23 mouse cellular contexts compared by ENCODE assay signal in the genomic region with DNA sequence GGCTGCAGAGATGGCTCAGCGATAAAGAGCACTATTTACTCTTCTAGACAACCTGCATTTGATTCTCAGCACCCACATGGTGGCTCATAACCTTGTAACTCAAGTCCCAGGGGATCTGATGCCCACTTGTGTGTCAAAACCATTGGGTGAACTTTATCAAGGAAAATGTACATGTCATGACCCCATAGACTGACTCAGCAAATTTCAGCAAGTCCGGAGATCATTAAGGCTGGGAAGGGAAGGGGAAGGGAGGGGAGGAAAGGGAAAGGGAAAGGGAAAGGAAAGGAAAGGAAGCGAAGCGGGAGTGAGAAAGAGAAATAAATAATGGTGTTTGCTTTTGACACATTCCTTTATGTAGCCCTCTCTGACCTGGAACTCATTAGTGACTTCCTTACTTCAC. TPM values are rescaled to one million over a fixed set of nuclear protein-coding genes. Genes with fewer than 3 reads are reported as not detected.
DNase-seq lines count a peak whose midpoint lies in the region; ATAC-seq lines count a peak whose summit lies in the region.
"Had no signal": no experiment of that assay in that cellular context is flagged by ENCODE, and none has a peak within 500 bp of the region (broad histone marks: within the 10 kb centered on the region; RNA-seq: fewer than 3 reads in every experiment).

No protein-coding gene starts in this region.

- ATAC-seq in liver, embryonic 11.5 days (replicated peaks; ENCODE audit: low FRiP score): no peak
- ATAC-seq in liver, embryonic 12.5 days: no peak
- ATAC-seq in liver, embryonic 16.5 days (ENCODE audit: low read depth): no peak
- ATAC-seq in kidney, embryonic 15.5 days (replicated peaks; ENCODE audit: low FRiP score): no peak
- ATAC-seq: forebrain, embryonic 16.5 days had no signal

- H3K9ac ChIP-seq in liver, embryonic 11.5 days (ENCODE audit: low read depth, low read length): no peak overlapping the region
- H3K9ac ChIP-seq in liver, embryonic 12.5 days: no peak overlapping the region
- H3K9ac ChIP-seq in liver, embryonic 16.5 days (ENCODE audit: low read depth, low read length): no peak overlapping the region
- no peak overlapping the region for H3K9ac ChIP-seq in kidney, embryonic 15.5 days
- H3K9ac ChIP-seq: embryonic facial prominence, embryonic 15.5 days; forebrain, embryonic 12.5 days; heart, embryonic 12.5 days; hindbrain, embryonic 14.5 days had no signal

- no peak overlapping the region for H3K4me3 ChIP-seq in liver, embryonic 11.5 days (ENCODE audit: low read depth, low read length)
- no peak overlapping the region for H3K4me3 ChIP-seq in liver, embryonic 12.5 days
- no peak overlapping the region for H3K4me3 ChIP-seq in liver, embryonic 16.5 days (ENCODE audit: low read depth, low read length)
- H3K4me3 ChIP-seq in kidney, embryonic 15.5 days (replicated peaks): no peak overlapping the region
- H3K4me3 ChIP-seq: embryonic facial prominence, embryonic 15.5 days; forebrain, embryonic 12.5 days; heart, adult 2 months; heart, embryonic 12.5 days; hindbrain, embryonic 10.5 days had no signal

- H3K4me1 ChIP-seq in liver, embryonic 11.5 days (replicated peaks; ENCODE audit: control insufficient read depth, insufficient read depth, low read length): peaks cover 8% of the 10 kb centered on the region; the same call in 1 of the 2 replicates
- peaks cover 22% of the 10 kb centered on the region for H3K4me1 ChIP-seq in liver, embryonic 12.5 days
- H3K4me1 ChIP-seq in liver, embryonic 16.5 days (ENCODE audit: control insufficient read depth, low read depth, low read length): peaks cover 20% of the 10 kb centered on the region
- peaks cover 12% of the 10 kb centered on the region for H3K4me1 ChIP-seq in kidney, embryonic 15.5 days
- H3K4me1 ChIP-seq: heart, embryonic 12.5 days had no signal

- no peak overlapping the region for H3K27ac ChIP-seq in liver, embryonic 11.5 days (ENCODE audit: low read depth, low read length)
- H3K27ac ChIP-seq in liver, embryonic 12.5 days: peak overlapping the region; percentile 79; the same call in 1 of the 2 replicates
- peak overlapping the region; percentile 53; the same call in 1 of the 2 replicates for H3K27ac ChIP-seq in liver, embryonic 16.5 days (ENCODE audit: low read length)
- no peak overlapping the region for H3K27ac ChIP-seq in kidney, embryonic 15.5 days
- H3K27ac ChIP-seq: embryonic facial prominence, embryonic 15.5 days; forebrain, embryonic 12.5 days; heart, adult 2 months; hindbrain, embryonic 10.5 days; hindbrain, embryonic 14.5 days had no signal

- 75% methylated on average over 4 of the region's 4 CpGs for WGBS in liver, embryonic 11.5 days
- WGBS in liver, embryonic 12.5 days (ENCODE audit: insufficient replicate concordance): 81% methylated on average over 4 of the region's 4 CpGs
- 77% methylated on average over 4 of the region's 4 CpGs for WGBS in liver, embryonic 16.5 days (ENCODE audit: insufficient replicate concordance)
- 82% methylated on average over 4 of the region's 4 CpGs for WGBS in kidney, embryonic 15.5 days

- peak; percentile 12 for DNase-seq in liver
- no peak for DNase-seq in liver, embryonic 11.5 days (ENCODE audit: low spot score)
- DNase-seq in B cell, adult 2 months: no peak
- no peak for DNase-seq in gastrocnemius, postnatal 25 days
- DNase-seq: adrenal gland, adult 8-10 months; cerebellum, adult 11 months; cerebellum, adult 8-10 months; cerebellum, postnatal 14 days; embryo, embryonic 11 days; gastrocnemius, postnatal 10 days; heart, adult 2 months had no signal

- no peaks in the 10 kb centered on the region for H3K36me3 ChIP-seq in liver, embryonic 11.5 days (ENCODE audit: control insufficient read depth, insufficient read depth, low read length)
- peaks cover 36% of the 10 kb centered on the region for H3K36me3 ChIP-seq in liver, embryonic 12.5 days
- H3K36me3 ChIP-seq in liver, embryonic 16.5 days (ENCODE audit: control insufficient read depth, insufficient read depth): no peaks in the 10 kb centered on the region
- H3K36me3 ChIP-seq in kidney, embryonic 15.5 days: no peaks in the 10 kb centered on the region
- H3K36me3 ChIP-seq: forebrain, embryonic 12.5 days had no signal

- no peak overlapping the region for H3K4me2 ChIP-seq in liver, embryonic 11.5 days
- 0 out of 2 replicates have a peak overlapping the region, but pooled peaks have one; percentile 1 for H3K4me2 ChIP-seq in liver, embryonic 12.5 days
- no peak overlapping the region for H3K4me2 ChIP-seq in liver, embryonic 16.5 days (ENCODE audit: low read depth, low read length)
- H3K4me2 ChIP-seq in kidney, embryonic 15.5 days: no peak overlapping the region
- H3K4me2 ChIP-seq: embryonic facial prominence, embryonic 15.5 days; forebrain, embryonic 12.5 days; heart, embryonic 12.5 days; hindbrain, embryonic 14.5 days had no signal

- no peaks in the 10 kb centered on the region for H3K9me3 ChIP-seq in liver, embryonic 11.5 days (ENCODE audit: control insufficient read depth, low read length)
- H3K9me3 ChIP-seq in liver, embryonic 12.5 days (replicated peaks): no peaks in the 10 kb centered on the region
- H3K9me3 ChIP-seq in liver, embryonic 16.5 days (replicated peaks; ENCODE audit: control insufficient read depth, low read length): no peaks in the 10 kb centered on the region
- no peaks in the 10 kb centered on the region for H3K9me3 ChIP-seq in kidney, embryonic 15.5 days (replicated peaks)
- H3K9me3 ChIP-seq: embryonic facial prominence, embryonic 15.5 days; forebrain, embryonic 12.5 days; heart, embryonic 12.5 days; hindbrain, embryonic 10.5 days had no signal

- no peaks in the 10 kb centered on the region for H3K27me3 ChIP-seq in liver, embryonic 11.5 days (replicated peaks; ENCODE audit: control insufficient read depth, insufficient read depth, low read length)
- no peaks in the 10 kb centered on the region for H3K27me3 ChIP-seq in liver, embryonic 12.5 days (replicated peaks)
- no peaks in the 10 kb centered on the region for H3K27me3 ChIP-seq in liver, embryonic 16.5 days (ENCODE audit: control insufficient read depth, insufficient read depth, low read depth, low read length)
- H3K27me3 ChIP-seq in kidney, embryonic 15.5 days: no peaks in the 10 kb centered on the region
- H3K27me3 ChIP-seq: embryonic facial prominence, embryonic 15.5 days; forebrain, embryonic 12.5 days; heart, embryonic 12.5 days had no signal

RNA-seq across cellular contexts. Expression of a gene that starts 10.0 kb away (rescaled TPM):
- 1.7 and 2.0 TPM in 2 replicates for polyA plus RNA-seq in liver, embryonic 11.5 days (2014; fragmentation: Nextera tagmentation; extraction: Ambion mirVana)
- polyA plus RNA-seq in liver, embryonic 12.5 days (2016; fragmentation: Nextera tagmentation; extraction: Ambion mirVana): 1.2 and 1.3 TPM in 2 replicates
- polyA plus RNA-seq in liver, embryonic 16.5 days (2015; fragmentation: Nextera tagmentation; extraction: Ambion mirVana): 0.39 and 0.77 TPM in 2 replicates
- 2.1 and 2.2 TPM in 2 replicates for polyA plus RNA-seq in kidney, embryonic 15.5 days (2015; fragmentation: Nextera tagmentation; extraction: Ambion mirVana)
- not detected for total RNA-seq in gastrocnemius, postnatal 25 days (2021)
- total RNA-seq: common myeloid progenitor, adult 5-6 weeks; gastrocnemius, postnatal 10 days; heart, adult 2 months; heart, postnatal 25 days had no signal
- polyA plus RNA-seq: brain, embryonic 14.5 days; heart, adult 2 months had no signal

RNA-seq across cellular contexts. Expression of a gene that starts 18.1 kb away (rescaled TPM):
- polyA plus RNA-seq in liver, embryonic 11.5 days (2014; fragmentation: Nextera tagmentation; extraction: Ambion mirVana): 12.4 and 13.1 TPM in 2 replicates
- polyA plus RNA-seq in liver, embryonic 12.5 days (2016; fragmentation: Nextera tagmentation; extraction: Ambion mirVana): 10.1 and 10.5 TPM in 2 replicates
- 5.9 and 6.6 TPM in 2 replicates for polyA plus RNA-seq in liver, embryonic 16.5 days (2015; fragmentation: Nextera tagmentation; extraction: Ambion mirVana)
- 13.2 and 13.3 TPM in 2 replicates for polyA plus RNA-seq in kidney, embryonic 15.5 days (2015; fragmentation: Nextera tagmentation; extraction: Ambion mirVana)
- total RNA-seq in gastrocnemius, postnatal 25 days (2021): 1 to 10 TPM; 6.5 to 6.7 TPM

RNA-seq across cellular contexts. Expression of a gene that starts 18.2 kb away (rescaled TPM):
- polyA plus RNA-seq in liver, embryonic 11.5 days (2014; fragmentation: Nextera tagmentation; extraction: Ambion mirVana): 159 and 166 TPM in 2 replicates
- 105 TPM in 2 replicates for polyA plus RNA-seq in liver, embryonic 12.5 days (2016; fragmentation: Nextera tagmentation; extraction: Ambion mirVana)
- polyA plus RNA-seq in liver, embryonic 16.5 days (2015; fragmentation: Nextera tagmentation; extraction: Ambion mirVana): 59.2 and 59.4 TPM in 2 replicates
- polyA plus RNA-seq in kidney, embryonic 15.5 days (2015; fragmentation: Nextera tagmentation; extraction: Ambion mirVana): 185 and 196 TPM in 2 replicates
- 10 to 100 TPM; 84.6 to 87.8 TPM for total RNA-seq in gastrocnemius, postnatal 25 days (2021)

RNA-seq across cellular contexts. Expression of a gene that starts 48.0 kb away (rescaled TPM):
- 505 and 532 TPM in 2 replicates for polyA plus RNA-seq in liver, embryonic 11.5 days (2014; fragmentation: Nextera tagmentation; extraction: Ambion mirVana)
- 334 and 384 TPM in 2 replicates for polyA plus RNA-seq in liver, embryonic 12.5 days (2016; fragmentation: Nextera tagmentation; extraction: Ambion mirVana)
- polyA plus RNA-seq in liver, embryonic 16.5 days (2015; fragmentation: Nextera tagmentation; extraction: Ambion mirVana): 189 and 239 TPM in 2 replicates
- 459 and 522 TPM in 2 replicates for polyA plus RNA-seq in kidney, embryonic 15.5 days (2015; fragmentation: Nextera tagmentation; extraction: Ambion mirVana)
- 100 to 1,000 TPM in 1 of 2 experiments, 10 to 100 TPM in 1; 97.2 to 104 TPM for total RNA-seq in gastrocnemius, postnatal 25 days (2021)

RNA-seq across cellular contexts. Expression of a gene that starts 57.5 kb away (rescaled TPM):
- polyA plus RNA-seq in liver, embryonic 11.5 days (2014; fragmentation: Nextera tagmentation; extraction: Ambion mirVana): 71.9 and 74.6 TPM in 2 replicates
- polyA plus RNA-seq in liver, embryonic 12.5 days (2016; fragmentation: Nextera tagmentation; extraction: Ambion mirVana): 49.2 TPM in 2 replicates
- polyA plus RNA-seq in liver, embryonic 16.5 days (2015; fragmentation: Nextera tagmentation; extraction: Ambion mirVana): 36.2 and 38.3 TPM in 2 replicates
- 122 and 128 TPM in 2 replicates for polyA plus RNA-seq in kidney, embryonic 15.5 days (2015; fragmentation: Nextera tagmentation; extraction: Ambion mirVana)
- total RNA-seq in gastrocnemius, postnatal 25 days (2021): 10 to 100 TPM in 1 of 2 experiments, 1 to 10 TPM in 1; 9.3 to 12.5 TPM

Comparison
In these comparisons a context has a peak if more than half of its experiments do, and no peak if none do; other contexts are left out.
1. H3K27ac ChIP-seq: peak in liver, embryonic 12.5 days (single experiment) and liver, embryonic 16.5 days (single experiment); none in liver, embryonic 11.5 days (single experiment) and kidney, embryonic 15.5 days (single experiment).